Mouse (Mus musculus) embryonic facial prominence, embryonic 12.5 days (tissue): ENCODE measurements around the gene Dgkd. TPM values are rescaled to one million over a fixed set of nuclear protein-coding genes. Genes with fewer than 3 reads are reported as not detected.

Experiments
- ATAC-seq: fragments of 200-750 bp; cut with Nextera tagmentation; 2 replicates; pipeline ENCODE4 v1.8.0; 2017; ENCODE audit not compliant: insufficient number of reproducible peaks, insufficient read depth, low FRiP score, low TSS enrichment
- H3K27ac ChIP-seq: fragments of 300-500 bp; sonication (generic); 2 replicates; pipeline ENCODE4 v1.5.1; 2016; ENCODE audit warnings: mild to moderate bottlenecking
- H3K27me3 ChIP-seq: fragments of 300-500 bp; sonication (generic); 2 replicates; pipeline ENCODE4 v1.6.1; 2016; ENCODE audit warnings: mild to moderate bottlenecking, moderate library complexity
- H3K36me3 ChIP-seq: fragments of 300-500 bp; sonication (generic); 2 replicates; pipeline ENCODE4 v1.6.1; 2016; ENCODE audit warnings: mild to moderate bottlenecking
- H3K4me1 ChIP-seq: fragments of 300-500 bp; sonication (generic); 2 replicates; pipeline ENCODE4 v1.6.1; 2016
- H3K4me2 ChIP-seq: fragments of 300-500 bp; sonication (generic); replicated peaks from 2 replicates; pipeline ENCODE4 v1.6.1; 2016; ENCODE audit warnings: mild to moderate bottlenecking, moderate library complexity
- H3K4me3 ChIP-seq: fragments of 300-500 bp; sonication (generic); 2 replicates; pipeline ENCODE4 v1.5.1; 2016; ENCODE audit warnings: mild to moderate bottlenecking
- H3K9ac ChIP-seq: fragments of 300-500 bp; sonication (generic); 2 replicates; pipeline ENCODE4 v1.6.1; 2016; ENCODE audit warnings: mild to moderate bottlenecking, moderate library complexity
- H3K9me3 ChIP-seq: fragments of 300-500 bp; sonication (generic); 2 replicates; pipeline ENCODE4 v1.6.1; 2016; ENCODE audit warnings: mild to moderate bottlenecking, moderate library complexity
- WGBS: fragments of 180-500 bp; shearing (Covaris S2); methylation state at CpG from one replicate; pipeline ENCODE4 v1.1.7; 2016; 5-methylcytosine and 5-hydroxymethylcytosine counted together
- polyA plus RNA-seq: library from polyadenylated mRNA; unstranded; fragments of >200 nt; fragmentation: Nextera tagmentation; extraction: Ambion mirVana; gene quantifications from 2 replicates; pipeline ENCODE4 v1.2.1, GENCODE M21; 2016

Dgkd gene
- polyA plus RNA-seq, 1 experiment from 2014 or later = 37.9 TPM

- H3K27ac ChIP-seq = no peak overlapping the region
- no peak overlapping the region for H3K4me2 ChIP-seq
- H3K4me1 ChIP-seq = no peaks in the 10 kb centered on the region
- peaks cover 81% of the 10 kb centered on the region for H3K36me3 ChIP-seq
- no peaks in the 10 kb centered on the region for H3K9me3 ChIP-seq
- no peak overlapping the region for H3K4me3 ChIP-seq
- WGBS = 92% methylated on average over 3 of the region's 3 CpGs
- H3K9ac ChIP-seq = no peak overlapping the region
- H3K27me3 ChIP-seq = no peaks in the 10 kb centered on the region
- ATAC-seq = no peak
Observed at GRCm38 (mm10) chr1:87951641-87952040, 98.6 kb downstream of the Dgkd start.

- Histone ChIP-seq H3K27me3 (no peaks in the 10 kb centered on the region), H3K27ac (no peak overlapping the region), H3K9me3 (no peaks in the 10 kb centered on the region), H3K36me3 (peaks cover 78% of the 10 kb centered on the region), H3K4me3 (no peak overlapping the region), H3K4me1 (no peaks in the 10 kb centered on the region), H3K9ac (no peak overlapping the region), H3K4me2 (no peak overlapping the region)
- no peak for ATAC-seq
- whole genome bisulfite sequencing = 80% methylated on average over 3 of the region's 3 CpGs
Observed at GRCm38 (mm10) chr1:87953073-87953472, 100.0 kb downstream of the Dgkd start.

- peaks cover 63% of the 10 kb centered on the region for H3K36me3 ChIP-seq
- no peak overlapping the region for H3K4me2 ChIP-seq
- WGBS = 100% methylated on average over 1 of the region's 1 CpGs
- no peaks in the 10 kb centered on the region for H3K4me1 ChIP-seq
- no peaks in the 10 kb centered on the region for H3K9me3 ChIP-seq
- no peak for ATAC-seq
- H3K27me3 ChIP-seq = no peaks in the 10 kb centered on the region
- no peak overlapping the region for H3K9ac ChIP-seq
- no peak overlapping the region for H3K27ac ChIP-seq
- no peak overlapping the region for H3K4me3 ChIP-seq
Observed at GRCm38 (mm10) chr1:87958931-87959330, 105.8 kb downstream of the Dgkd start.

GRCm38 (mm10) chr1:87959532-87959931, 106.4 kb downstream of the Dgkd start:
- peaks cover 64% of the 10 kb centered on the region for H3K36me3 ChIP-seq
- ATAC-seq = no peak
- no peaks in the 10 kb centered on the region for H3K27me3 ChIP-seq
- H3K4me1 ChIP-seq = no peaks in the 10 kb centered on the region
- H3K4me3 ChIP-seq = no peak overlapping the region
- no peaks in the 10 kb centered on the region for H3K9me3 ChIP-seq
- WGBS = 86% methylated on average over 4 of the region's 4 CpGs
- no peak overlapping the region for H3K4me2 ChIP-seq
- H3K27ac ChIP-seq = no peak overlapping the region
- H3K9ac ChIP-seq = no peak overlapping the region

- no peak overlapping the region for H3K9ac ChIP-seq
- H3K27me3 ChIP-seq = no peaks in the 10 kb centered on the region
- no peak overlapping the region for H3K4me2 ChIP-seq
- H3K4me3 ChIP-seq = no peak overlapping the region
- H3K36me3 ChIP-seq = peaks cover 65% of the 10 kb centered on the region
- no peak overlapping the region for H3K27ac ChIP-seq
- no peaks in the 10 kb centered on the region for H3K9me3 ChIP-seq
- 59% methylated on average over 4 of the region's 4 CpGs for WGBS
- H3K4me1 ChIP-seq = no peaks in the 10 kb centered on the region
- no peak for ATAC-seq
Observed at GRCm38 (mm10) chr1:87959998-87960431, 106.9 kb downstream of the Dgkd start.

GRCm38 (mm10) chr1:87960752-87961151, 107.7 kb downstream of the Dgkd start:
- Histone ChIP-seq H3K9ac (no peak overlapping the region), H3K4me3 (no peak overlapping the region), H3K9me3 (no peaks in the 10 kb centered on the region), H3K27ac (no peak overlapping the region), H3K4me1 (no peaks in the 10 kb centered on the region), H3K4me2 (no peak overlapping the region), H3K27me3 (no peaks in the 10 kb centered on the region), H3K36me3 (peaks cover 58% of the 10 kb centered on the region)
- ATAC-seq = no peak
- 95% methylated on average over 4 of the region's 4 CpGs for WGBS

- Histone ChIP-seq H3K4me2 (no peak overlapping the region), H3K36me3 (peaks cover 52% of the 10 kb centered on the region), H3K27me3 (no peaks in the 10 kb centered on the region), H3K9me3 (no peaks in the 10 kb centered on the region), H3K27ac (no peak overlapping the region), H3K4me1 (no peaks in the 10 kb centered on the region), H3K9ac (no peak overlapping the region), H3K4me3 (no peak overlapping the region)
- ATAC-seq = no peak
- 86% methylated on average over 2 of the region's 2 CpGs for WGBS
Observed at GRCm38 (mm10) chr1:87961459-87962167, 108.5 kb downstream of the Dgkd start.

GRCm38 (mm10) chr1:87970381-87970780, 117.3 kb downstream of the Dgkd start:
- Histone ChIP-seq H3K36me3 (peaks cover 49% of the 10 kb centered on the region), H3K4me3 (no peak overlapping the region), H3K4me2 (no peak overlapping the region), H3K27me3 (no peaks in the 10 kb centered on the region), H3K4me1 (no peaks in the 10 kb centered on the region), H3K27ac (no peak overlapping the region), H3K9ac (no peak overlapping the region), H3K9me3 (no peaks in the 10 kb centered on the region)
- 81% methylated on average over 4 of the region's 4 CpGs for WGBS
- ATAC-seq = no peak

GRCm38 (mm10) chr1:87982291-87982690, 129.2 kb downstream of the Dgkd start:
- Histone ChIP-seq H3K4me2 (no peak overlapping the region), H3K27ac (no peak overlapping the region), H3K9me3 (no peaks in the 10 kb centered on the region), H3K36me3 (peaks cover 65% of the 10 kb centered on the region), H3K9ac (no peak overlapping the region), H3K4me3 (no peak overlapping the region), H3K4me1 (no peaks in the 10 kb centered on the region), H3K27me3 (no peaks in the 10 kb centered on the region)
- 78% methylated on average over 4 of the region's 4 CpGs for WGBS
- ATAC-seq = no peak

GRCm38 (mm10) chr1:87992716-87993115, 139.6 kb downstream of the Dgkd start:
- H3K9me3 ChIP-seq = no peaks in the 10 kb centered on the region
- no peak for ATAC-seq
- no peak overlapping the region for H3K4me2 ChIP-seq
- no peak overlapping the region for H3K4me3 ChIP-seq
- H3K27me3 ChIP-seq = no peaks in the 10 kb centered on the region
- 95% methylated on average over 2 of the region's 2 CpGs for WGBS
- no peak overlapping the region for H3K9ac ChIP-seq
- H3K4me1 ChIP-seq = no peaks in the 10 kb centered on the region
- H3K36me3 ChIP-seq = peaks cover 69% of the 10 kb centered on the region
- no peak overlapping the region for H3K27ac ChIP-seq
